Mouse (Mus musculus): ENCODE measurements around the gene Lpp. TPM values are rescaled to one million over a fixed set of nuclear protein-coding genes. Genes with fewer than 3 reads are reported as not detected.

The Lpp gene
- total RNA-seq, 2 experiments from 2014 or later, result 29.5 to 32.5 TPM

DNA sequence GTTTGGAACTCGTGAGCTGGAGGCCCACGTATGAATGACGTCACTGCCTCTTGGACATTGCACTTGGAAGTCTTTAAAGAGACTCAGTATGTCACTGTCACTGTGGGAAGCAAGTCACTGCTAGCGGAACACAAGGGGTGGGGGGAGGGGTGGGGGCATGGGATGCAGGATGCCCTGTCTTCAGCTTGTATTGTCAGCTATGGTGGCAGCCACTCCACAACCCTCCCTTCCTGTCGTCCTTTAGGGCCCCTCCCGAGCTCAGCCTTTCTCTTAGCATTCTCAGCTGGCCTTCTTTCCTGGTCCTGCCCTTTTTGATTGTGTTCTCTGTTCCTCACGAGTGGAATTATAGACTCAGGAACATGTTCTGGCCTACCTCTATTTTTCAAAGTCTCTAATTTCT lies 40.3 kb downstream of the Lpp start:
- no peak for DNase-seq
- intact Hi-C loops (cut with DNase I), result loop anchor here (5.0 kb wide), 1 partner anchor 446 kb away; the partner anchor contains the start of genes Bcl6 and Gm37419

GRCm38 (mm10) chr16:24434026-24434425 lies 40.7 kb downstream of the Lpp start:
- intact Hi-C loops (cut with DNase I), result loop anchor here (5.0 kb wide), 1 partner anchor 447 kb away; the partner anchor contains the start of genes Bcl6 and Gm37419
- DNase-seq, result no peak

DNA sequence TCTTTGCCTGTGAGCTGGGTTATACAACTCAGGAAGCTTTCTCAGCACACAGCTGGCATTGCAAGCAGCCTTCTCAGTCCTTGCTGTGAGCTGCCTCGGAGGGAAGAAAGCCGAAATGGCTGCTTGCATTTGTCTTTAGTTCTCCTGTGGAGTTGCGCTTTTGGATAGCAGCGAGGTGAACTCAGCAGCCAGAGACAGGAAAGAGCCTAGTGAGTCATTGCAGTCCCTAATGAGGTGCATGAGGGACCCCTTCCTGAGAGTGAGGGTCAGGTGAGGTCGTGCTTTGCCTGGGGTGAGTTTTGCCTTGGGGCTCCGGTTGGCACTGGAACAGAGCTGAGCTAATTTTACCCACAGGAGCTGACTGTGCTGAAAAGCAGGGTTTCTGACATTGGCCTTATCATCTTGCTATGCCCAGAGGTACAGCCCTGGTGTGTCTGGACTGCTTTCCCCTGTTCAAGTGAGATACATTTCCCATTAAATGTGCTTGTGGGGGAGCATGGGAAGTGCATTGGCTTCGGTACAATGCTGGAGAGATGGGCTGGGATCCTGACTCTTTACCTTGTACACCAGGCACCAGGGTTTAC lies 41.3 kb downstream of the Lpp start:
- intact Hi-C loops (cut with DNase I), result loop anchor here (5.0 kb wide), 1 partner anchor 447 kb away; the partner anchor contains the start of genes Bcl6 and Gm37419
- peak in 1 of 2 experiments; percentile 49 for DNase-seq

DNA sequence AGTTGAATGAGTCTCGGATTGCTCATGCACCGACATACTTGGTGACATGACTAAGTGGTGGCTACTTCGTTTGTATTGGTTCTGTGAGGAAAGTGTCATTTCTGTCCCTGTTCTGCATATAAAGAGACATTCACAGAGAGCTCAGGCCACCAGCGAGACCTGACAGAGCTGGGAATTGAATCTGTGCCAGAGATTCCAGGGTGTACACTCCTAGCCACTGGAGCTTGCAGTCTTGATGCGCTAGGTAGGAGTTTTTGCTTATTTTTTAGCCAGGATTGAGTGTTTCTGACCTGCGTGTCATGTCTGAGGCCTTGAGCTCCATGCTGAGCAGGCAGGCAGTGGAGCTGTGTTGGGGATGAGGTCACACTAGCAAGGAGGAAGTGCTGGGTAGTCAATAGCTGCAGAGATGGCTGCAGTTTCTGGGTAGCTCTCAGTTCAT lies 41.8 kb downstream of the Lpp start:
- peak in 1 of 2 experiments; percentile 40 for DNase-seq
- intact Hi-C loops (cut with DNase I), result no loop called here

DNA sequence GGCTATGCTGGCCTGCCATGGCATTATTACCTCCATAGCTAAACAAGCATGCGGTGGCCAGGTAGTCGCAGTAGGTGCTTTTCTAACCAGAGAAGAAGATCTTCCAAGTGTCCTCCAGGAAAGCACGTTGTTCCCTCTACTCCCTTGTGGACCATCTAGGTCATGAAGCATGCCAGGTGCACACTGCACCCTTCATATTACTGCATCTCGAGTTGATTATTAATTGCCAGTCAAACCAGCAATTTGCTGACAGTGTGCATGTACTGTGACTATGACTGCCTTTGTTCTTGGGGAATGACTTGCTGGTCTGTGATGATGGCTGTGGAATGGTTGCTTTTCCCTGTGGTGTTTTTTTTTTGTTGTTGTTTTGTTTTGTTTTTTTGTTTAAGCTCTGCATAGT lies 45.1 kb downstream of the Lpp start:
- intact Hi-C loops (cut with DNase I), result no loop called here

DNA sequence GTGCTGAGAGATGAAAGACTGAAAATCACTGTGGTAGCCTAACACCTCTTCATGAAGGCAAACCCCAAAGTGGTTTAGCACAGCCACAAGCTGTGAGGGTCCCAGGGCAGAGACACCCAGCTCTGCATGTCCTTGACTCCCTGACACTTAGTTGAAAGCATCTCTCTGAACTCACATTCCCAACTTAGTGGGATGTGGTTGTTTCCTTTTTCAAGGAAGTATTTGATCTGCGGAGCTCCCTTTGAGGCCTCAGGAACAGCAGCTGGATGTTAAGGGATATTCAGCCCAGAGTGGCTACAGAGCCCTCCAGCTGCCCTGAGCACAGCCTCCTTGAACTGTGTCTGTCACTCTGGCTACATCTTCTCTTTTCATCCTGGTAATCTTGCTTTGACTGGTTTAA lies 48.0 kb downstream of the Lpp start:
- no peak for DNase-seq
- intact Hi-C loops (cut with DNase I), result no loop called here

More for the DNA sequence above, 45.1 kb downstream of the Lpp start:
- DNase-seq, result no peak

- intact Hi-C loops (cut with DNase I), result no loop called here
- no peak for DNase-seq
Measured at GRCm38 (mm10) chr16:24442500-24443122, 49.3 kb downstream of the Lpp start.

- DNase-seq, result no peak
- intact Hi-C loops (cut with DNase I), result no loop called here
Measured at GRCm38 (mm10) chr16:24443123-24443515, 49.8 kb downstream of the Lpp start.

DNA sequence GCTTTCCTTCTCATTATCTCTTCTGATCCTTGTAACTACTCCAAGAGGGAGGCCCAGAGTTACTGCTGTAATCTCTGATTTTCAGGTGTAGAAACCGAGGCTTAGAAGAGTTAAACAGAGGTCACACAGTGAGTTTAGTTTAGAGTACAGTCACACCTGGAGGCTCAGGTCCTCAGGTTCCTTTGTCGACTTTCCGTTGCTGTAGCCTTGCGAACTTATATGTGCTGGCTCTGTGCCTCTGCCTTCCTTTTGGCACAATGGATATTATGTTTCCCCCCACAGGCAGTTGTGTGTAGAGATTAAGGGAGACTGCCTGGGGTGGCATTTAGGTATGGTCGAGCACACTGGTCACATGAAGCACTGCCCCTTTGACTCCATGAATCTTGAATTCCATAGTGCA lies 50.2 kb downstream of the Lpp start:
- intact Hi-C loops (cut with DNase I), result no loop called here
- no peak for DNase-seq

DNA sequence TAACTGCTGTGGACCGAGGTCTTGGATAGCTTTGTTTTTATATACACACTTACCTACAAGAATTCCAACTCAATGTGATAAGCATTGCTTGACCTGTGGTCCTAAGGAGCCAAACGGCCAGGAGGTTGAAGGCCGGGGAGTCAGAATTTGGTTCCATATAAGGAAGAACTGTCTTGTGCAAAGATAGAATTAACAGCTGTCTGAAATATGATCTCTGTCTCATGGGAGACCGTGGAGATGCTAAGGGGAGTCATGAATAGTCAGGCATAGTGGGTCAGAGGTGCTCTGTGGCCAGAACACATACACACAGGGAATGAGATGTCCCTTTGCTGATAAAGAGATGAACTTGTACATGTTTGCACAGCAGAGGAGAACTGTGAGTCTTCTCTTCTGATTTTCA lies 51.5 kb downstream of the Lpp start:
- intact Hi-C loops (cut with DNase I), result no loop called here

GRCm38 (mm10) chr16:24445473-24445872 lies 52.2 kb downstream of the Lpp start:
- intact Hi-C loops (cut with DNase I), result no loop called here
- DNase-seq, result no peak

More for the DNA sequence above, 51.5 kb downstream of the Lpp start:
- DNase-seq, result no peak

GRCm38 (mm10) chr16:24446449-24446848 lies 53.1 kb downstream of the Lpp start:
- no peak for DNase-seq
- intact Hi-C loops (cut with DNase I), result no loop called here

DNA sequence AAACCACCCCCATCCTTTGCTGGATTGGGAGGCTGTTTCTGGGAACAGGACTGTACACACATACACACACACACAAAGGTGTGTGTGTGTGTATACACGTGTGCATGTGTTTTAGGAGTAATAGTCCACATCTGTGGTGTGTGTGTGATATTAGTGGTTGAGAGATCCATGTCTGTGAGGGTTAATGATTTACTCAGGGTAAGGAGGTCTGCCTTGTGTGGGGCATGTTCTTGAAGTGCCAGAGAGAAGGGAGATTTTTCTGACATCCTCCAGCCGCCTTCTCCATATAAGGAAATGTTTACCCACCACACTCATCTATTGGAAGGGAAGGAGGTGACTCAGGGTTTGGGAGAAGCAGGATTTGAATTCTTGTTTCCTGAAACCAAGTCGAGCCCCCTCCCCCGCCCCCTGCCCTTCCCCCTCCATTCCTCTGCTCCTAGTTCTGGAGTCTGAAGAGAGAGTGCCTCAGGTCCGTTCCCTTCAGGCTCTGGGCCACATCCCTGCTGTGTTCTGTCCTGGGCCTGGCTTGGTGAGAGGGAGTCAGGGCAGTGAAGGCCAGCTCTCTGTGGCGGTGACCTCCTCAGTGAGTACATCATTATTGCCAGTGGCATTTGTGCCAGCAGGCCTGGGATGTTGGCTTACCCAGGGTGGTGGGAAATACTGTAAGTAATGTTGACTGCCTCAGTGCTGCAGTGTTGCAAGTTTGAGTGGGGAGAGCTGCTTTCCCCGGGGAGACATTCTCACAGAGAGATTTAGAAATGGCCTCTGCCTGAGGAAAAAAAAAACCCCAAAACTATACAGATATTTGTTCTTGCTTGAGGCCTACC lies 54.6 kb downstream of the Lpp start:
- DNase-seq, result no peak
- intact Hi-C loops (cut with DNase I), result no loop called here

DNA sequence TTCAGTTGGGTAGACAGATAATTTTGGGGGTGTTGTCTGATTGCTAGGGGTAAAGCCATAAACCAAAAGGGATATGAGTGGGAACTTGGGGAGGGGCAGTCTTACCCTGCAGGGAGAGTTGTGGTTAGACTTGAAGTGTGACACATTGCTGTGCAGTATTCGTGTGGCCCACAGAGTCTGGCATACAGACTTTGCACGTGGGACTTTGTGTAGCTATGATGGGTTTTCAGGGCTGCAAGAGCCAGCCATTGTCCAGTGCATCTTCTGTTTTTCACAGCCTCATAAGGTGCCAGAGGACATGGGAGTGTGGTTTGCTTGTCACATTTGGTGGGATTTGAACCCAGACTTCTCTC lies 55.2 kb downstream of the Lpp start:
- intact Hi-C loops (cut with DNase I), result no loop called here
- no peak for DNase-seq

- DNase-seq, result peak; percentile 40 to 50
- intact Hi-C loops (cut with DNase I), result no loop called here
Measured at GRCm38 (mm10) chr16:24449806-24450205, 56.5 kb downstream of the Lpp start.

GRCm38 (mm10) chr16:24450256-24450655 lies 56.9 kb downstream of the Lpp start:
- intact Hi-C loops (cut with DNase I), result no loop called here
- DNase-seq, result no peak

DNA sequence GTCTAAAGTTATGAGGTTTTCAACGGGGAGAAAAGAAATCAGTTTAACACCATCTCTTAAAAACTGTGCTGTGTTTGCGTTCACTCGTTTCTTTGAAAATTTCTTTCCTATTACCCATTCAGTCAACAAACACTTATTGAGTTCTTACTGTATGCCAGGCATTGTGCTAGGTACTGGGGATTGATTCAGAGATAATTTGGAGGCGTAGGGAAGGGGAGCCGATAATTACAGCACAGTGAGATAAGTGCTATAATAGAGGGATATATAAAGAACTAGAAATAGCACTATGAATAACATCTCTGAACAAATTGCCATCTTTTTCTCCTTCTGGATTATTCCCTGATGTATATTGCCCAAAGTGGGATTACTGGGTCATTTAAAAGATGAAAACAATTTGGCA lies 57.8 kb downstream of the Lpp start:
- intact Hi-C loops (cut with DNase I), result no loop called here
- DNase-seq, result no peak

GRCm38 (mm10) chr16:24453536-24453935 lies 60.2 kb downstream of the Lpp start:
- DNase-seq, result no peak
- intact Hi-C loops (cut with DNase I), result no loop called here

GRCm38 (mm10) chr16:24454493-24454892 lies 61.2 kb downstream of the Lpp start:
- DNase-seq, result no peak
- intact Hi-C loops (cut with DNase I), result no loop called here

GRCm38 (mm10) chr16:24455361-24455855 lies 62.1 kb downstream of the Lpp start:
- DNase-seq, result no peak

GRCm38 (mm10) chr16:24463842-24464241 lies 70.5 kb downstream of the Lpp start:
- intact Hi-C loops (cut with DNase I), result no loop called here
- DNase-seq, result no peak

More at GRCm38 (mm10) chr16:24455361-24455855, 62.1 kb downstream of the Lpp start:
- intact Hi-C loops (cut with DNase I), result no loop called here
